Mouse (Mus musculus) kidney, postnatal 36 days (tissue): Measurements from ENCODE around the gene Ephb4.

Experiments
- DNase-seq, 2 experiments: peaks; one replicate each; pipeline ENCODE4 v3.0.0; 2021 to 2022; ENCODE audit warnings: mixed read lengths in 2 of 2

Gene Ephb4

GRCm38 (mm10) chr5:137349384-137350204, at the start of gene Ephb4:
TSS of gene Ephb4 (plus strand) at chr5:137350109.
- DNase-seq: peak; percentile 98 to 99

DNA sequence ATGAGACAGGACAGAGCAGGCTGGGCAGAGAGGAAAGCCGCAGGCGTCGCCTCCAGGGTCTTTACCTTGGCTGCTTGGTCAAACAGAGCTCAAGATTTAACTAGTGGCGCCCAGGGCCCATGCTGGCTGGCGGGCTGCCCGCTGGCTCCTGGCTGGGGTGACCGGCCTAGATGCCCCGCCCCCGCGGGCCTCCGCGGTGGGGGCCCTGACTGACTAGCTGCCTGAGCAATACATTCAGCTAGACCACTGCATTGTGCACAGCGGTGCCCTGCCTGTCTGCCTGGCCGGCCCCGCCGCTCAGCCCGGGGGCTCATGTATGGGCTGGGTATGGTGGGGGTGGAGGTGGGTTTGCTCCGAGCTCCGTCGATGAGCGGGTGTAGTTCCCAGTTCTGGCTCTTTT, 48.7 kb upstream of the Ephb4 start:
- peak; percentile 29 to 72 for DNase-seq

DNA sequence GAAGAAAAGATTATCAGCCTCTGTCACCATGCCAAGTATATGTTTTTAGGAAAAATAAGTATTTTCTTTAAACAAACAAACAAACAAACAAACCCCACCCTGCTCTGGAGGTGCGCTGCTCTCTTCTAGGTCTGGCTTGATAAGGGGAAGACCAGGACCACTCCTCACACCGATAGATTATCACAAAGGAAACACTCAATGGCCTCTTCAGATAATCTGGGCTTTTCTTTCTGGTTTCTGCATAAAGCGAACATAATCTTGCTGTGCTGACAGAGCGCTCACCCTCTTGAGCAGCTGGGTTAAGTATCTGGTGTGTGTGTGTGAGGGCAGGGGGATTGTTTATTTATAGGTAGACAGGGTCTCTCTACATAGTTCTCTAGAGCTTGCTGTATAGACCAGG, 46.3 kb upstream of the Ephb4 start:
- DNase-seq: no peak

DNA sequence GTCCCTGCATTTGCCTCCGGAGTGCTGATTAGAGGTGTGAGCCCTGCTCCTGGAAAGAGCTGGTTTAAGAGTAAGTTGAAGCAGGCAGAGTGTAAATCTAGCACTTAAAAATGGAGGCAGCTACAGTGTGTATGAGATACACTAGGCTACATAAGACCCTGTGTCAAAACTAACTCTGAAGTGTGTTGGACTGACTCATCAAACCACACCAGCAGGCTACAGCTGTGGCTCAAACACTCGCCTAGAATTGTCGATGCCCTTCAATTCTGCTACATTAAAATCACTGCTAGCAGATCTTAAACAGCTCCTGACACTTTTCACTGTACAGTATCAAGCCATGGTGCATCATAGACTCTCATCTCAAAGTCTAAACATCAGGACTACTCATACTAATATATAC, 45.7 kb upstream of the Ephb4 start:
- no peak for DNase-seq

GRCm38 (mm10) chr5:137304816-137305215, 45.1 kb upstream of the Ephb4 start:
- no peak for DNase-seq

- DNase-seq: no peak
Measured at GRCm38 (mm10) chr5:137305822-137306221, 44.1 kb upstream of the Ephb4 start.

DNA sequence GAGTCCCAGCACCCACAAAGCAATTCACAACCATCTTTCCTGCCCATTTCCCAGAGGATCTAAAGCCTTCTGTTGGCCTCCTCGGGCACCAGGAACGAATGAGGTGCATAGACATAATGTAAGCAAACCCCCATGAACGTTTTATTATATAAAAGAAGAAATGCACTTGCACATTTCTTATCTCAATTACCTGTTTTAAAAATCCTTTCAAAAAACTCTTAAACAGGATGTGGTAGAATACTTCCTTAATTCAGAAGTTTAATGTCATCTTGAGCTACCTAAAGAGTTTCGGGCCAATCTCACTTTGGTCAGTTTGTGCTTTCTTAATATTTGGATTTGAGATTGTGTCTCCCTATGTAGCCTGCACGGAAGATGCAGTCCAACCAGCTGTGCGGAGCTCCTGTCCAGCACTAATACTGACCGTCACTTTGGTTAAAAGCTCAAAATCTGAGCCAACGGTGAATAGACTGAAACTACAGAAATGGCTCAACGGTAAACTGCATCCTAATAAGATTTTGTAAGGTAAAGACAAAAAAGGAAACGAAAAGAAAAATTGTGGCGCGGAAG, 43.4 kb upstream of the Ephb4 start:
- DNase-seq: no peak

DNA sequence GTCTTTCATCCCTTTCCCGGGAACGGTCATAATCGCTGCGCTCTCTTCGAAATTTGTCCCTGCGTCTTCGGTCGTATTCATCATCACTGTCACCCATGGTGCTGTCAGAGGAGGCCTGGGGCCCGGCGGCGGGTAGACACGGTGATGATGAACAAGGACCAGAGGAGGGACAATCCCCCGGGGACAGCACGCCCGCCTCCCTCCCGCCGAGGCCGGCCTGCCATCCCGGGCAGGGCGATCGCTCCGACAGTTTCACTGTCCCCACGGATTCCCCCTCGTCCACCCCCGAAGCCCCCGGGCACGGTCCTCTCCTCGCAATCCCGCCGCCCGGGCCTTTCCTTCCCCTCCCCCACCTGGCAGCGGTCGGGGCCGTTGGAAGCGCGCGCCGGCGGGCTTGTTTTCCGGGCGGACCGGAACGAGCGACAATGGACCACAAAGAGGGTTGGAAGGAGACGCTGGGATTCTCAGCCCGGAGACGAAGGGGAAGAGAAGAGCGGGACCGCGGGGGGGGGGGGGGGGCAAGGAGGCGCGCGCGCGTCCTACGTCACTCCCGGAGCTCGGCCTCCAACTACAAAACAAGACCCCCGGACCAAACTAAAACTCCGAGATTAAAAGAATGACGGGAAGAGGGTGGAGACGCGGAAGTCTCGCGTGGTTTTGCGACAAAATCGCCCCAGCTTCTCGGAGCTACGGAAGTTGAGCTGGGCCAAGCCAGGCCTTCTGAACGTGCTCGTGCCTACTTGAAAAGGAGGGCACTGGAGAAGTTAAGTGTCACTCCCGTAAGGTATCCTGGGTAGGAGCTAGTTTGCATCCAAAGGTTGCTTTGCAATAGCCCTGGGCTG, 42.6 kb upstream of the Ephb4 start, which contains the start of gene Srrt:
TSS of gene Srrt (minus strand) at position 604 of the 842 bp plus-strand sequence.
- DNase-seq: peak; percentile 94 to 95

DNA sequence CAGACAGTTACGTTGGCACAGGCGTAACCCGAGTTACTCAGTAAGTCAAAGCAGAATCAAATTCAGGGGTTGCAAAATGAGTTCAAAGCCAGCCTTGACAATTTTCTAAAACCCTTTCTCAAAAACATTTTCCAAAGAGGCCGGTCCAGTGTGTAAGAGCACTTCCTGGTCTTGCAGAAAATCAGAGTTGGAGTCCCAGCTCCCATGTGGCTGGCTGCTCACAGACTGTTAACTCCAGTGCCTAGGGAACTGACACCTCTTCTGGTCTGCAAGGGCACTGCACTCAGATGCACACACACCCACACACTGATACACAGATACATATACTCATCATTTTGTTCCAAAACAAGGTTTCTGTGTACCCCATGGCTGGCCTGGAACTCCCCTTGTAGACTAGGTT, 41.6 kb upstream of the Ephb4 start:
- no peak for DNase-seq

DNA sequence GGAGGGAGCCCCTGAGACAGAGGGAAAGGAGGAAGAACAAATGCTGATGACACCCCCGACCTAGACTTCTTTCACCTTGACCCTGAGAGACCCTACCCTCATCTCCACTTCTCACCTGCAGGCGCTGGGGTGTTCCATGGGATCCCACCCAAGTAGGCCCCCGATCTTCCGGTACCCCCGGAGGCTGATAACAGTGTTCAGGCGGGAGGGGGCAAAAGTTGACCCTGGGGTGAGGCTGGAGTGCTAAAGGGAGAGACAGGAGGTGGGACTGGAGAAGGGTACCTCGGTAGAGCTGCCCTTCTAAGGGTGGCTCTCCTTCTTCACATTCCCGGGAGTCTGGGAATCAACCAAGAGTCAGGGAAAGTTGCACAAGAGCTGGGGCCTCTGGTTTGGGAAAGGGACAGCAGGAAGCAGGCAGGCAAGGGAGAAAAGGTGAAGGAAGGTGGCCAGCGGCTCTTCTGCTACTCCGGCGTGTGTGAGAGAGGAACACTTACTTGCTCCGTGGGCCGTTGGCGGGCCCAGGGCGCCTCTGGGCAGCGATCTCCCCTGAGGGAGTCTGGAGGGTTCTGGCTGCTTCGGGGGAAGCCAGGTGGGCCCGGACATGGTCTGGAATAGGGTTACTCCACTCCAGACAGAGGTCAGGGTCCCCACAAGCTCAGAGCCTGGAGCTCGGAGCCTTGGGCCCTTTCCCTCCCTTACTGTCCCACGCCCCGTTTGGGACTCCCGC, 36.3 kb upstream of the Ephb4 start:
- no peak for DNase-seq

DNA sequence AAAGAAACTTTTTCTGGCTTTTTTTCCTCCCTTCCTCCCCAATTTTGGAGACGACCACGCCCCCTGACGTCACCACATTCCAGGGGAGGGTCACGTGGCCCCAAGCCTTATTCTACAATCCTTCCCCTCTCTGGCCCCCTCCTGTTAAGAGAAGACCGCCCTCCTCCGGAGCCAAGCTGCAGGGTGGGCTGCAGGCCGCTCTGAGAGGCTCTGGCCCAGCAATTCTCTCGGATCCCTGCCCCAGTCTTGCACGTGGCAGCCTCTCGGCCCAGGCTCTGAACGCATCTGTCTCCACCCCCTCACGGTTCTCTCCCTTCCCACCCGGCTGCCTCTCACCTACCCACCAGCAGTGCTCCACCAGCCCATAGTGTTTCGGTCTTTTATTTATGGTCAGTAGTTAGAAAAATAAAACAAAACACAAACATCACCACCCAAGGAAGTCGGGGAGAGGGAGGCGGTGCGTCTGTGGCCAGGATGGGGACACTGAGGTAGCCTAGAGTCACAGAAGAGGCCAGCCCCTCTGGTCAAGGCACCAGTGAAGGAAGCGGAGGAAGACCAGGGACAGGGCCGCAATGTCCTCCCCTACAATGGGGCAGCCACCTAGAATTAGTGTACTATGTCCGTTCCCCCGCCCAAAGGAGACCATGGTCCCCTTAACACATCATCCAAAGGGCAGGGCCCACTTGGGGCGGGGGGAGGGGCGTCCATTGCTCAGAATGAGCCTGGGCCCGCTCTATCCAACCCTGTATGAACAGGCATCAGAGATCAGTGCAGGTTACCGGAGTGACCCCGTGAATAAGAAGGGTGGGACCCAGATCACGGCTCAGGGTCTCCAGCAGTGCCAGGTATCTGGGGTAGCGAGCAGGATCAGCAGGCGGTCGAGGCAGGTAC, 35.5 kb upstream of the Ephb4 start, which contains the start of gene Trip6:
TSS of gene Trip6 (minus strand) at position 212 of the 891 bp plus-strand sequence.
- peak; percentile 88 to 94 for DNase-seq

DNA sequence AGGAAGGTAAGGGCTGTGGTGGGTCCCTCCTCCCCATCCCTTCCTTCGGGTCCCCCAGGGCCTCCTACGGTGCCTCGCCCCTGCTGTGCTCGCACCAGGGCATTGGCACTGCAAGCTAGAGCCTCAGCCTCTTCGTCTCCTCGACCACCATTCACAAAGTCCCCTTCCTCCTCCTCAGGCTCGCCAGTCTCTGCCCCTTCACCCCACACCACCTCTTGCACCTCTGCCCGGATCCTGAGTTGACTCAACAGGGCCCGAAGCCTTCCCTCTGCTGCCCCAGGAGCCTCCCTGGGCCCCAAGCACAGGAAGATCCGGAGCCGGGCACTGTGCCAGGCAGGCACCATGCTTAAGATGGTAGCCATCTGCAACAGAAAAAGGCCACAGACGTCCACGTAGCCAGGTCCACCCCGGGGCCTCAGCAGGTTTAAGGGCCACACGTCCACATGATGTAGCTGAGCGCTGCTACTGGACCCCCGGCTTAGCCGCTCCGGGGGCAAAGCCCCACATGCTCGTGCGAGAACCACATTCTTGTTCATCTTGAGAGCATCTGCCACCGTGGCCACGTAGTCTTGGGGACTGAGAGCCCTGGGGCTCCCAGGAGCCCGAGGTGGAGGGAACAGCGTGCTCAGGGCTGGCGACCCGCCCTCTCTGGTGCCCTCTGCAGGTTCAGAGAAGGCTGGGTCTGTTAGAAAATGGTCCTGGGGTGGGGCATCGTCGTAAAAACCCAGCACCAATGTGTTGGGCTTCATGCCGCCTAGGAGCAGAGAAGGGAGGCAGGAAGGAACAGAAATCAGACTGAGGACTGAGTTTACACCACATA, 34.6 kb upstream of the Ephb4 start:
- DNase-seq: peak in 1 of 2 experiments; percentile 68

- DNase-seq: no peak
Measured at GRCm38 (mm10) chr5:137317361-137317760, 32.5 kb upstream of the Ephb4 start.

DNA sequence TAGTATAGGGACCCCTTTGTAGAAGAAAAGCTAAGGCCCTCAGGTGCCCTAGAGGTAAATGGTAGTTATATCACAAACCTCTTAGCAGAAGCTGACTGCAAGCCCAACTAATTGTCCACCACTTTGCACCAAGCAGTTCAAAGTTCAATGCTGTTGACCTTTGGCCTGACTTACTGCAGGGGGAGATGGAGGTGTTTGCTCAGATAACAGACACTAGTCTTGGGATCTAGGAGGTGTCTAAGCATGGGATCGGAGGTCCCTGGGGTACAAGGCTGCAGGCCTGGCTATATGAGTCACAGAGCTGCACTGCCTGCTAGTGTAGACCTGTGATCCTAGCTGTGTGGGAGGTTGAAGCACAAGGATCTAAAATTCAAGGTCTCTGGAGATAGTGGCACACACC, 31.3 kb upstream of the Ephb4 start:
- DNase-seq: peak; percentile 72 to 74

- DNase-seq: no peak
Measured at GRCm38 (mm10) chr5:137320996-137321395, 28.9 kb upstream of the Ephb4 start.

DNA sequence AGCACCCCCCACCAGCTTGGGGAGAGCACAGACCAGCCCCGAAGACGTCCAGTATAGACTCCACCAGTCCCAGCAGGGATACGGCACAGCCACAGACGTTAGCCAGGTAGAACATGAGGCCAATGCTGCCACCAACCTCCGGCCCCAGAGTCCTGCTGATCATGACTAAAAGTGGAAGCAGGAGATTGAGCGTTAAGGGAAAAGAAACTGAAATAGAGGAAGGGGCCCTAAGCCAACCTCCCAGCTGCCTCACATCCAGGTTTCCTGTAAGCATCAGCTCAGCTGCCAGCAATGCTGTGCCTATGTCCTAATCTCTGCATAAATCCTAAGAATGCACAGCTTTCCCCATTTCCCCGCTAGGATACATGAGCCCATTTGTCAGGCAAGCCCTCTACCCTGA, 19.0 kb upstream of the Ephb4 start:
- no peak for DNase-seq

- no peak for DNase-seq
Measured at GRCm38 (mm10) chr5:137332857-137333511, 16.9 kb upstream of the Ephb4 start.

GRCm38 (mm10) chr5:137333512-137334174, 16.3 kb upstream of the Ephb4 start, which contains the start of gene Slc12a9:
TSS of gene Slc12a9 (minus strand) at chr5:137333597.
- peak; percentile 97 to 98 for DNase-seq

GRCm38 (mm10) chr5:137334317-137334716, 15.6 kb upstream of the Ephb4 start:
- no peak for DNase-seq
